Mouse (Mus musculus) adrenal gland, postnatal 14 days (tissue): ENCODE results near the gene Nphp4. TPM values are rescaled to one million over a fixed set of nuclear protein-coding genes. Genes with fewer than 3 reads are reported as not detected.

Experiments used
- DNase-seq: peaks from one replicate; pipeline ENCODE4 v3.0.0; 2021; ENCODE audit warnings: mixed read lengths
- long read RNA-seq, 2 experiments: library from polyadenylated mRNA; stranded (forward); transcript quantifications; one replicate each; pipeline ENCODE4 v2.0.0; 2021
- total RNA-seq: library from RNA; stranded (reverse); gene quantifications from 2 replicates; pipeline ENCODE4 v1.2.3, GENCODE M21; 2021

Nphp4 gene
- total RNA-seq, result 3.3 and 3.9 TPM in 2 replicates
- long read RNA-seq, experiment 1, partial matches to known transcripts, result 2 of 4 reads
- long read RNA-seq, experiment 1, other reads (novel, unspliced or antisense), result 2 of 4 reads
- long read RNA-seq, experiment 2, partial matches to known transcripts, result 0 of 1 reads
- long read RNA-seq, experiment 2, other reads (novel, unspliced or antisense), result 1 of 1 reads

- no peak for DNase-seq
These were observed at the start of gene Nphp4 for GRCm38 (mm10) chr4:152476427-152477023. TSS of gene Nphp4 (plus strand) at chr4:152476706.

- no peak for DNase-seq
These were observed 48.2 kb upstream of the Nphp4 start for GRCm38 (mm10) chr4:152428259-152428658.

- peak; percentile 67 for DNase-seq
These were observed 44.2 kb upstream of the Nphp4 start for GRCm38 (mm10) chr4:152432308-152432707.

GRCm38 (mm10) chr4:152434836-152435235, 41.7 kb upstream of the Nphp4 start:
- DNase-seq, result peak; percentile 93

GRCm38 (mm10) chr4:152435255-152435654, 41.3 kb upstream of the Nphp4 start:
- DNase-seq, result peak; percentile 88

- peak; percentile 23 for DNase-seq
These were observed 35.6 kb upstream of the Nphp4 start for GRCm38 (mm10) chr4:152440882-152441281.

- DNase-seq, result no peak
These were observed 35.0 kb upstream of the Nphp4 start for GRCm38 (mm10) chr4:152441536-152441935.

- DNase-seq, result peak; percentile 15
These were observed 30.3 kb upstream of the Nphp4 start for GRCm38 (mm10) chr4:152446178-152446577.

- no peak for DNase-seq
These were observed 28.5 kb upstream of the Nphp4 start for GRCm38 (mm10) chr4:152447731-152448665.

- peak; percentile 19 for DNase-seq
These were observed 27.9 kb upstream of the Nphp4 start for GRCm38 (mm10) chr4:152448666-152449018.

GRCm38 (mm10) chr4:152451371-152451770, 25.1 kb upstream of the Nphp4 start:
- DNase-seq, result no peak

- no peak for DNase-seq
These were observed 23.4 kb upstream of the Nphp4 start for GRCm38 (mm10) chr4:152453079-152453478.

- no peak for DNase-seq
These were observed 22.4 kb upstream of the Nphp4 start for GRCm38 (mm10) chr4:152454153-152454552.

GRCm38 (mm10) chr4:152456609-152457008, 19.9 kb upstream of the Nphp4 start:
- DNase-seq, result no peak

- no peak for DNase-seq
These were observed 18.8 kb upstream of the Nphp4 start for GRCm38 (mm10) chr4:152457673-152458072.

GRCm38 (mm10) chr4:152462516-152462915, 14.0 kb upstream of the Nphp4 start:
- DNase-seq, result no peak

GRCm38 (mm10) chr4:152463147-152463546, 13.4 kb upstream of the Nphp4 start:
- DNase-seq, result peak; percentile 35

- DNase-seq, result no peak
These were observed 11.4 kb upstream of the Nphp4 start for GRCm38 (mm10) chr4:152465116-152465515.

- no peak for DNase-seq
These were observed 9.9 kb upstream of the Nphp4 start for GRCm38 (mm10) chr4:152466601-152467000.

- no peak for DNase-seq
These were observed 8.6 kb upstream of the Nphp4 start for GRCm38 (mm10) chr4:152467951-152468350.

GRCm38 (mm10) chr4:152475941-152476340, 565 bp upstream of the Nphp4 start:
- DNase-seq, result no peak

GRCm38 (mm10) chr4:152477106-152477465, 580 bp downstream of the Nphp4 start:
- DNase-seq, result no peak
